Comparison of ENCODE assay signal across 8 mouse cellular contexts in genomic region chr8:93810859-93811602, GRCm38 (mm10). TPM values are rescaled to one million over a fixed set of nuclear protein-coding genes. Genes with fewer than 3 reads are reported as not detected.
A peak's percentile ranks its signal among the peaks of the same experiment; 100 is the strongest.
DNase-seq lines count a peak whose midpoint lies in the region; ATAC-seq and TF ChIP-seq lines count a peak whose summit lies in the region.

No protein-coding gene starts in this region.

- peaks cover 14% of the 10 kb centered on the region for H3K27me3 ChIP-seq in lung, postnatal 0 days (replicated peaks; ENCODE audit: insufficient read depth, low read length)
- no peaks in the 10 kb centered on the region for H3K27me3 ChIP-seq in forebrain, embryonic 15.5 days
- peaks cover 54% of the 10 kb centered on the region for H3K27me3 ChIP-seq in liver, embryonic 16.5 days (ENCODE audit: control insufficient read depth, insufficient read depth, low read depth, low read length)

- no peaks in the 10 kb centered on the region for H3K36me3 ChIP-seq in lung, postnatal 0 days (ENCODE audit: insufficient read depth, low read length)
- no peaks in the 10 kb centered on the region for H3K36me3 ChIP-seq in forebrain, embryonic 15.5 days
- H3K36me3 ChIP-seq in liver, embryonic 16.5 days (ENCODE audit: control insufficient read depth, insufficient read depth), result no peaks in the 10 kb centered on the region

- peaks cover 4% of the 10 kb centered on the region; the same call in 1 of the 2 replicates for H3K4me1 ChIP-seq in lung, postnatal 0 days (ENCODE audit: insufficient read depth, low read depth, low read length)
- H3K4me1 ChIP-seq in forebrain, embryonic 15.5 days, result peaks cover 29% of the 10 kb centered on the region
- peaks cover 4% of the 10 kb centered on the region; the same call in 1 of the 2 replicates for H3K4me1 ChIP-seq in liver, embryonic 16.5 days (ENCODE audit: control insufficient read depth, low read depth, low read length)

- peak overlapping the region; percentile 58 for H3K4me3 ChIP-seq in lung, postnatal 0 days (ENCODE audit: low read depth, low read length)
- peak overlapping the region; percentile 92 for H3K4me3 ChIP-seq in forebrain, embryonic 15.5 days
- peak overlapping the region; percentile 58 for H3K4me3 ChIP-seq in liver, embryonic 16.5 days (ENCODE audit: low read depth, low read length)

- TF ChIP-seq CTCF in lung, postnatal 0 days (IDR thresholded peaks at IDR 0.05), result no peak

- peak; percentile 16 for DNase-seq in adrenal gland, postnatal 10 days
- no peak for DNase-seq in adrenal gland, adult 2 months
- DNase-seq in lung, postnatal 0 days (ENCODE audit: low spot score), result no peak
- DNase-seq in lung, postnatal 4 days, result no peak
- no peak for DNase-seq in frontal cortex, postnatal 10 days (ENCODE audit: low spot score in 2 of 2)

- no peak for ATAC-seq in lung, postnatal 0 days
- ATAC-seq in forebrain, embryonic 15.5 days (replicated peaks), result peak; percentile 21
- no peak for ATAC-seq in liver, embryonic 16.5 days (ENCODE audit: low read depth)
- no peak for ATAC-seq in granulocyte monocyte progenitor cell, adult 5-6 weeks (replicated peaks; ENCODE audit: poor library complexity, severe bottlenecking)

- peak overlapping the region; percentile 83 for H3K4me2 ChIP-seq in lung, postnatal 0 days (replicated peaks; ENCODE audit: low read depth, low read length)
- peak overlapping the region; percentile 91 for H3K4me2 ChIP-seq in forebrain, embryonic 15.5 days (replicated peaks)
- peak overlapping the region; percentile 78 for H3K4me2 ChIP-seq in liver, embryonic 16.5 days (ENCODE audit: low read depth, low read length)

- no peak for TF ChIP-seq EP300 in lung, postnatal 0 days (IDR thresholded peaks at IDR 0.05)

- WGBS in lung, postnatal 0 days, result 4% methylated on average over 44 of the region's 53 CpGs
- WGBS in forebrain, embryonic 15.5 days, result under 1% methylated on average over 51 of the region's 53 CpGs
- WGBS in liver, embryonic 16.5 days (ENCODE audit: insufficient replicate concordance), result under 1% methylated on average over 40 of the region's 53 CpGs

- H3K27ac ChIP-seq in lung, postnatal 0 days (ENCODE audit: low read length), result no peak overlapping the region
- H3K27ac ChIP-seq in forebrain, embryonic 15.5 days (replicated peaks), result peak overlapping the region; percentile 99
- H3K27ac ChIP-seq in liver, embryonic 16.5 days (ENCODE audit: low read length), result no peak overlapping the region

- no peaks in the 10 kb centered on the region for H3K9me3 ChIP-seq in lung, postnatal 0 days (ENCODE audit: low read length)
- no peaks in the 10 kb centered on the region for H3K9me3 ChIP-seq in forebrain, embryonic 15.5 days
- H3K9me3 ChIP-seq in liver, embryonic 16.5 days (replicated peaks; ENCODE audit: control insufficient read depth, low read length), result no peaks in the 10 kb centered on the region

- peak overlapping the region; percentile 43; the same call in 1 of the 2 replicates for H3K9ac ChIP-seq in lung, postnatal 0 days (replicated peaks; ENCODE audit: low read depth)
- H3K9ac ChIP-seq in forebrain, embryonic 15.5 days (replicated peaks), result peak overlapping the region; percentile 97
- H3K9ac ChIP-seq in liver, embryonic 16.5 days (ENCODE audit: low read depth, low read length), result no peak overlapping the region

RNA-seq across cellular contexts. Expression of gene Gnao1, which starts 1.3 kb away (rescaled TPM):
- 10 to 100 TPM; 40.4 to 60.8 TPM for total RNA-seq in adrenal gland, postnatal 10 days (2021)
- total RNA-seq in adrenal gland, adult 2 months (2021), result 10 to 100 TPM; 31.7 to 35.3 TPM
- polyA plus RNA-seq in adrenal gland, adult 2 months (2012; rRNA removed), result 22.8 and 23.8 TPM in 2 replicates
- 5.9 and 8.5 TPM in 2 replicates for polyA plus RNA-seq in lung, postnatal 0 days (2015; fragmentation: Nextera tagmentation; extraction: Ambion mirVana)
- polyA plus RNA-seq in forebrain, embryonic 15.5 days (2015; fragmentation: Nextera tagmentation; extraction: Ambion mirVana), result 167 and 173 TPM in 2 replicates
- polyA plus RNA-seq in liver, embryonic 16.5 days (2015; fragmentation: Nextera tagmentation; extraction: Ambion mirVana), result 0.33 and 0.44 TPM in 2 replicates
- total RNA-seq in granulocyte monocyte progenitor cell, adult 5-6 weeks (2014; fragmentation: Nextera tagmentation), result not detected in 2 replicates
- not detected in 2 replicates for total RNA-seq in granulocyte monocyte progenitor cell, adult 5-6 weeks (2017)
